Mouse (Mus musculus) intestine, embryonic 14.5 days (tissue): ENCODE data around the gene Ephb4. TPM values are rescaled to one million over a fixed set of nuclear protein-coding genes. Genes with fewer than 3 reads are reported as not detected.

ENCODE experiments used
- ATAC-seq: fragments of 200-750 bp; cut with Nextera tagmentation; replicated peaks from 2 replicates; pipeline ENCODE4 v1.8.0; 2017; ENCODE audit warnings: low read depth, moderate number of reproducible peaks, moderate TSS enrichment, moderate library complexity; ENCODE audit not compliant: low FRiP score, low TSS enrichment
- DNase-seq: peaks from one replicate; pipeline ENCODE4 v3.0.0-alpha.2; 2018; ENCODE audit warnings: low spot score
- H3K27ac ChIP-seq: fragments of 300-500 bp; sonication (generic); 2 replicates; pipeline ENCODE4 v1.5.1; 2014; ENCODE audit warnings: low read depth, mild to moderate bottlenecking, control low read depth
- H3K27me3 ChIP-seq: fragments of 300-500 bp; sonication (generic); replicated peaks from 2 replicates; pipeline ENCODE4 v1.6.1; 2014; ENCODE audit warnings: low read length, control low read depth; ENCODE audit not compliant: control insufficient read depth, insufficient read depth
- H3K36me3 ChIP-seq: fragments of 300-500 bp; sonication (generic); 2 replicates; pipeline ENCODE4 v1.6.1; 2014; ENCODE audit warnings: low read length, control low read depth; ENCODE audit not compliant: control insufficient read depth, insufficient read depth
- H3K4me1 ChIP-seq: fragments of 300-500 bp; sonication (generic); replicated peaks from 2 replicates; pipeline ENCODE4 v1.6.1; 2014; ENCODE audit warnings: low read length, control low read depth, mixed read lengths; ENCODE audit not compliant: control insufficient read depth, insufficient read depth
- H3K4me2 ChIP-seq: fragments of 300-500 bp; sonication (generic); 2 replicates; pipeline ENCODE4 v1.6.1; 2014; ENCODE audit warnings: low read length
- H3K4me3 ChIP-seq: fragments of 300-500 bp; sonication (generic); 2 replicates; pipeline ENCODE4 v1.5.1; 2014; ENCODE audit warnings: low read depth, low read length, control low read depth, mixed read lengths
- H3K9ac ChIP-seq: fragments of 300-500 bp; sonication (generic); 2 replicates; pipeline ENCODE4 v1.6.1; 2014; ENCODE audit warnings: mild to moderate bottlenecking, low read length
- H3K9me3 ChIP-seq: fragments of 300-500 bp; sonication (generic); 2 replicates; pipeline ENCODE4 v1.6.1; 2016; ENCODE audit warnings: low read length, control low read depth; ENCODE audit not compliant: control insufficient read depth
- WGBS: fragments of 180-500 bp; shearing (Covaris S2); extraction: QIAGEN DNeasy Blood & Tissue Kit; methylation state at CpG from one replicate; pipeline ENCODE4 v1.1.7; 2014; 5-methylcytosine and 5-hydroxymethylcytosine counted together
- polyA plus RNA-seq: library from polyadenylated mRNA; unstranded; fragments of >200 nt; fragmentation: Nextera tagmentation; extraction: Ambion mirVana; gene quantifications from 2 replicates; pipeline ENCODE4 v1.2.1, GENCODE M21; 2014

Gene Ephb4
- polyA plus RNA-seq, result 48.2 and 51.3 TPM in 2 replicates

DNA sequence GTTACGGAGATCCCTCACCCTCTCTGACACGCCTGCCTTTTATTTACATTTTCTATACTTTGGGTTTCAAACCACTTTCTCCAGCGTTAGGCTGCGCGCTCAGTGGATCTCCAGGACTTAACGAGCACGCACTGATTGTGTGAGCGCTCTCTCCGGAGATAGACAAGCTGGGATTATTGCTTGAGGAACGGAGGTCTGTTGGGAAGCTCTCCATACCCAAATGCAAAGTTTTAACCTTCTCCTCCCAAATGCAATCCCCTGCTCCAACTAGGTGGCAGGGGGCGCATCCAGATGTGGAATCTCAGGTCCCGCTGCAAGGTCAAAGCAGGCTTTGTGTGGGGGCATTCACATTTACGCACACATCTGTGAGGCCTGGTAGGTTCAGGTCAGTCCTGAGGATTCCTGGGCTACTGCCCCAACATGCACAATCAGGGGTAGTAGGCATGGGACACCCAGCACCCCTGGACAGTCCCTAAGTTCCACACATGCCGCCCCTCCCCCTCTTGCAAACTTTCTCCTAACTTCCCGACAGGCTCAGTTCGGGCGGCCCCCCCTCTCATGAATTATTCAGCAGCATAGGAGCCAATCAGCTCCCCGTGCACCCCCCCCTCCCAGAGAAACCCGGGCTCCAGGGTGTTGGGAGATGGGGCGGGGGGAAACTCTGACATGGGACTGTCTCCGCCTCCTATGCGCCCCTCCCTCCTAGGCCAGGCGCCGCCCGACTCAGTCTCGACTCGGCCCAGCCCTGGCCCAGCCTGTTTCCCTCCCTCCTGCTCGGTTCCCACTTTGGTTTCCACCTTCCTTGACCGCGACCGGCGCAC is at the start of gene Ephb4:
Gene Ephb4, plus strand, starts transcription at position 726 of the 821 bp plus-strand sequence.
- Histone ChIP-seq H3K4me1 (peaks cover 23% of the 10 kb centered on the region), H3K9me3 (no peaks in the 10 kb centered on the region), H3K4me2 (peak within 1 kb of the TSS; percentile 97), H3K9ac (peak within 1 kb of the TSS; percentile 92), H3K27me3 (no peaks in the 10 kb centered on the region), H3K27ac (peak within 1 kb of the TSS; percentile 91), H3K36me3 (peaks cover 12% of the 10 kb centered on the region), H3K4me3 (peak within 1 kb of the TSS; percentile 88)
- 1% methylated on average over 32 of the region's 32 CpGs for WGBS
- ATAC-seq, result peak; percentile 95
- peak; percentile 96 for DNase-seq

DNA sequence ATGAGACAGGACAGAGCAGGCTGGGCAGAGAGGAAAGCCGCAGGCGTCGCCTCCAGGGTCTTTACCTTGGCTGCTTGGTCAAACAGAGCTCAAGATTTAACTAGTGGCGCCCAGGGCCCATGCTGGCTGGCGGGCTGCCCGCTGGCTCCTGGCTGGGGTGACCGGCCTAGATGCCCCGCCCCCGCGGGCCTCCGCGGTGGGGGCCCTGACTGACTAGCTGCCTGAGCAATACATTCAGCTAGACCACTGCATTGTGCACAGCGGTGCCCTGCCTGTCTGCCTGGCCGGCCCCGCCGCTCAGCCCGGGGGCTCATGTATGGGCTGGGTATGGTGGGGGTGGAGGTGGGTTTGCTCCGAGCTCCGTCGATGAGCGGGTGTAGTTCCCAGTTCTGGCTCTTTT is 48.7 kb upstream of the Ephb4 start:
- whole genome bisulfite sequencing, result 85% methylated on average over 21 of the region's 21 CpGs
- Histone ChIP-seq H3K4me1 (peaks cover 24% of the 10 kb centered on the region), H3K4me2 (no peak overlapping the region), H3K36me3 (peaks cover 95% of the 10 kb centered on the region), H3K4me3 (no peak overlapping the region), H3K9ac (no peak overlapping the region), H3K27ac (no peak overlapping the region), H3K9me3 (no peaks in the 10 kb centered on the region), H3K27me3 (no peaks in the 10 kb centered on the region)
- ATAC-seq (no peak), DNase-seq (no peak)

DNA sequence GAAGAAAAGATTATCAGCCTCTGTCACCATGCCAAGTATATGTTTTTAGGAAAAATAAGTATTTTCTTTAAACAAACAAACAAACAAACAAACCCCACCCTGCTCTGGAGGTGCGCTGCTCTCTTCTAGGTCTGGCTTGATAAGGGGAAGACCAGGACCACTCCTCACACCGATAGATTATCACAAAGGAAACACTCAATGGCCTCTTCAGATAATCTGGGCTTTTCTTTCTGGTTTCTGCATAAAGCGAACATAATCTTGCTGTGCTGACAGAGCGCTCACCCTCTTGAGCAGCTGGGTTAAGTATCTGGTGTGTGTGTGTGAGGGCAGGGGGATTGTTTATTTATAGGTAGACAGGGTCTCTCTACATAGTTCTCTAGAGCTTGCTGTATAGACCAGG is 46.3 kb upstream of the Ephb4 start:
- ATAC-seq, result no peak
- H3K36me3 ChIP-seq, result peaks cover 76% of the 10 kb centered on the region
- 89% methylated on average over 4 of the region's 4 CpGs for WGBS

DNA sequence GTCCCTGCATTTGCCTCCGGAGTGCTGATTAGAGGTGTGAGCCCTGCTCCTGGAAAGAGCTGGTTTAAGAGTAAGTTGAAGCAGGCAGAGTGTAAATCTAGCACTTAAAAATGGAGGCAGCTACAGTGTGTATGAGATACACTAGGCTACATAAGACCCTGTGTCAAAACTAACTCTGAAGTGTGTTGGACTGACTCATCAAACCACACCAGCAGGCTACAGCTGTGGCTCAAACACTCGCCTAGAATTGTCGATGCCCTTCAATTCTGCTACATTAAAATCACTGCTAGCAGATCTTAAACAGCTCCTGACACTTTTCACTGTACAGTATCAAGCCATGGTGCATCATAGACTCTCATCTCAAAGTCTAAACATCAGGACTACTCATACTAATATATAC is 45.7 kb upstream of the Ephb4 start:
- Histone ChIP-seq H3K27ac (no peak overlapping the region), H3K4me2 (no peak overlapping the region), H3K9me3 (no peaks in the 10 kb centered on the region), H3K4me1 (peaks cover 26% of the 10 kb centered on the region), H3K36me3 (peaks cover 76% of the 10 kb centered on the region), H3K4me3 (no peak overlapping the region), H3K27me3 (no peaks in the 10 kb centered on the region), H3K9ac (no peak overlapping the region; the same call in 1 of the 2 replicates)
- ATAC-seq (no peak), DNase-seq (no peak)
- 65% methylated on average over 3 of the region's 3 CpGs for WGBS

More for the DNA sequence above, 46.3 kb upstream of the Ephb4 start:
- H3K27ac ChIP-seq, result no peak overlapping the region
- no peak overlapping the region for H3K4me3 ChIP-seq
- no peaks in the 10 kb centered on the region for H3K27me3 ChIP-seq
- DNase-seq, result no peak
- no peak overlapping the region for H3K9ac ChIP-seq
- no peaks in the 10 kb centered on the region for H3K9me3 ChIP-seq
- no peak overlapping the region for H3K4me2 ChIP-seq
- peaks cover 26% of the 10 kb centered on the region for H3K4me1 ChIP-seq

DNA sequence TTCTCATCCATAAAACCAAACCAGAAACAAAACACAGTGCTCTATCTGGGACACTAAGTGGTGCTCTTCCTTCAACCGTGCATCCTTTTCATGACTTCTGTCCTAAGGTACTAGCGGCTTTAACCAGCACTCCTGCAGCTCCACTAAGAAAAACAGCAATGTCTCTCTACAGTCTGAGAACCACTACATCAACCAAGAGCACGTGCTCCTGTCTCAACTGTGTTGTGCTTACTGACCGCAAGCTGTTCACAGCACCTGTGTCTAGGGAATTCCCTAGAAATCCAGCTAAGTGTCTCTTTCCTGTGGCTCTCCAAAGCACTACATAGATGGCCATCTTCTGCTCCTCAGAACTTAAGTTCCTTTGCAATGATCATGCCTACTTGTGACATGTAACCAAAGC is 45.1 kb upstream of the Ephb4 start:
- H3K4me1 ChIP-seq, result peaks cover 26% of the 10 kb centered on the region
- H3K9ac ChIP-seq, result peak overlapping the region; percentile 20; the same call in 1 of the 2 replicates
- H3K27ac ChIP-seq, result no peak overlapping the region
- 0 out of 2 replicates have a peak overlapping the region, but pooled peaks have one; percentile 4 for H3K4me3 ChIP-seq
- peak overlapping the region; percentile 80 for H3K4me2 ChIP-seq
- H3K36me3 ChIP-seq, result peaks cover 76% of the 10 kb centered on the region
- H3K27me3 ChIP-seq, result no peaks in the 10 kb centered on the region
- 44% methylated on average over 4 of the region's 4 CpGs for WGBS
- no peaks in the 10 kb centered on the region for H3K9me3 ChIP-seq
- DNase-seq (no peak), ATAC-seq (no peak)

DNA sequence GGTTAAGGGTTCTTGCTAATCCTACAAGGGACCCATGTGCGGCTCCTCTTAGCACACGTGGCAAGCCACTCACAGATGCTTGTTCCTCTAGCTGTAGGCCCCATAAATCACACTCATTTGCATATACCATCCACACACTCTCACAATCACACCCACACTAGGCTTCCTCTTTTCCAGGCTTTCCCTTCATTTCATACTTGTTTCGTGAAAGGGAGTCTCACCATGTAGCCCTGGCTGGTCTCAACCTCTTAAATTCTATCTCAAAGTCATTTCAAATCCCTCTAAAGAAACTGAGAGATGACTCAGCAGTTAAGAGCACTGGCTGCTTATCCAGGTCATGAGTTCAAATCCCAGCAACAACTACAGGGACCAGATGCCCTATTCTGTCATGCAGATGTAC is 44.1 kb upstream of the Ephb4 start:
- Histone ChIP-seq H3K4me2 (peak overlapping the region; percentile 80), H3K4me1 (peaks cover 26% of the 10 kb centered on the region), H3K4me3 (peak overlapping the region; percentile 88), H3K36me3 (peaks cover 76% of the 10 kb centered on the region), H3K9ac (peak overlapping the region; percentile 34), H3K9me3 (no peaks in the 10 kb centered on the region), H3K27me3 (no peaks in the 10 kb centered on the region), H3K27ac (no peak overlapping the region)
- no peak for DNase-seq
- ATAC-seq, result no peak
- 50% methylated on average over 3 of the region's 3 CpGs for WGBS

DNA sequence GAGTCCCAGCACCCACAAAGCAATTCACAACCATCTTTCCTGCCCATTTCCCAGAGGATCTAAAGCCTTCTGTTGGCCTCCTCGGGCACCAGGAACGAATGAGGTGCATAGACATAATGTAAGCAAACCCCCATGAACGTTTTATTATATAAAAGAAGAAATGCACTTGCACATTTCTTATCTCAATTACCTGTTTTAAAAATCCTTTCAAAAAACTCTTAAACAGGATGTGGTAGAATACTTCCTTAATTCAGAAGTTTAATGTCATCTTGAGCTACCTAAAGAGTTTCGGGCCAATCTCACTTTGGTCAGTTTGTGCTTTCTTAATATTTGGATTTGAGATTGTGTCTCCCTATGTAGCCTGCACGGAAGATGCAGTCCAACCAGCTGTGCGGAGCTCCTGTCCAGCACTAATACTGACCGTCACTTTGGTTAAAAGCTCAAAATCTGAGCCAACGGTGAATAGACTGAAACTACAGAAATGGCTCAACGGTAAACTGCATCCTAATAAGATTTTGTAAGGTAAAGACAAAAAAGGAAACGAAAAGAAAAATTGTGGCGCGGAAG is 43.4 kb upstream of the Ephb4 start:
- peak overlapping the region; percentile 88 for H3K4me3 ChIP-seq
- H3K27ac ChIP-seq, result peak overlapping the region; percentile 93
- H3K27me3 ChIP-seq, result no peaks in the 10 kb centered on the region
- H3K36me3 ChIP-seq, result peaks cover 72% of the 10 kb centered on the region
- peak overlapping the region; percentile 95 for H3K9ac ChIP-seq
- no peak for DNase-seq
- 11% methylated on average over 12 of the region's 12 CpGs for WGBS
- peaks cover 26% of the 10 kb centered on the region for H3K4me1 ChIP-seq
- no peaks in the 10 kb centered on the region for H3K9me3 ChIP-seq
- no peak for ATAC-seq
- peak overlapping the region; percentile 80 for H3K4me2 ChIP-seq

DNA sequence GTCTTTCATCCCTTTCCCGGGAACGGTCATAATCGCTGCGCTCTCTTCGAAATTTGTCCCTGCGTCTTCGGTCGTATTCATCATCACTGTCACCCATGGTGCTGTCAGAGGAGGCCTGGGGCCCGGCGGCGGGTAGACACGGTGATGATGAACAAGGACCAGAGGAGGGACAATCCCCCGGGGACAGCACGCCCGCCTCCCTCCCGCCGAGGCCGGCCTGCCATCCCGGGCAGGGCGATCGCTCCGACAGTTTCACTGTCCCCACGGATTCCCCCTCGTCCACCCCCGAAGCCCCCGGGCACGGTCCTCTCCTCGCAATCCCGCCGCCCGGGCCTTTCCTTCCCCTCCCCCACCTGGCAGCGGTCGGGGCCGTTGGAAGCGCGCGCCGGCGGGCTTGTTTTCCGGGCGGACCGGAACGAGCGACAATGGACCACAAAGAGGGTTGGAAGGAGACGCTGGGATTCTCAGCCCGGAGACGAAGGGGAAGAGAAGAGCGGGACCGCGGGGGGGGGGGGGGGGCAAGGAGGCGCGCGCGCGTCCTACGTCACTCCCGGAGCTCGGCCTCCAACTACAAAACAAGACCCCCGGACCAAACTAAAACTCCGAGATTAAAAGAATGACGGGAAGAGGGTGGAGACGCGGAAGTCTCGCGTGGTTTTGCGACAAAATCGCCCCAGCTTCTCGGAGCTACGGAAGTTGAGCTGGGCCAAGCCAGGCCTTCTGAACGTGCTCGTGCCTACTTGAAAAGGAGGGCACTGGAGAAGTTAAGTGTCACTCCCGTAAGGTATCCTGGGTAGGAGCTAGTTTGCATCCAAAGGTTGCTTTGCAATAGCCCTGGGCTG is 42.6 kb upstream of the Ephb4 start, which contains the start of gene Srrt:
Gene Srrt, minus strand, starts transcription at position 604 of the 842 bp plus-strand sequence.
- DNase-seq (peak; percentile 94), ATAC-seq (peak; percentile 85)
- Histone ChIP-seq H3K9me3 (no peaks in the 10 kb centered on the region), H3K27ac (peak within 1 kb of the TSS; percentile 93), H3K4me3 (peak within 1 kb of the TSS; percentile 88), H3K4me2 (peak within 1 kb of the TSS; percentile 80), H3K36me3 (peaks cover 72% of the 10 kb centered on the region), H3K9ac (peak within 1 kb of the TSS; percentile 95), H3K27me3 (no peaks in the 10 kb centered on the region), H3K4me1 (peaks cover 30% of the 10 kb centered on the region)
- whole genome bisulfite sequencing, result under 1% methylated on average over 57 of the region's 72 CpGs
